Mouse (Mus musculus) kidney, embryonic 14.5 days (tissue): ENCODE measurements around the gene Pdcd2l. TPM values are rescaled to one million over a fixed set of nuclear protein-coding genes. Genes with fewer than 3 reads are reported as not detected.

ENCODE experiments used
- ATAC-seq: fragments of 200-750 bp; cut with Nextera tagmentation; 2 replicates; pipeline ENCODE4 v1.8.0; 2017; ENCODE audit warnings: moderate number of reproducible peaks, mild to moderate bottlenecking, moderate TSS enrichment, moderate library complexity; ENCODE audit not compliant: low FRiP score, low TSS enrichment
- H3K27ac ChIP-seq: fragments of 300-500 bp; sonication (generic); 2 replicates; pipeline ENCODE4 v1.5.1; 2014; ENCODE audit warnings: low read depth, mild to moderate bottlenecking, low read length, moderate library complexity, mixed read lengths
- H3K27me3 ChIP-seq: fragments of 300-500 bp; sonication (generic); 2 replicates; pipeline ENCODE4 v1.6.1; 2014; ENCODE audit warnings: mild to moderate bottlenecking, low read length; ENCODE audit not compliant: control insufficient read depth, insufficient read depth
- H3K36me3 ChIP-seq: fragments of 300-500 bp; sonication (generic); 2 replicates; pipeline ENCODE4 v1.6.1; 2014; ENCODE audit warnings: low read length, mixed read lengths; ENCODE audit not compliant: control insufficient read depth, insufficient read depth
- H3K4me1 ChIP-seq: fragments of 300-500 bp; sonication (generic); 2 replicates; pipeline ENCODE4 v1.6.1; 2014; ENCODE audit warnings: low read length, mixed read lengths; ENCODE audit not compliant: control insufficient read depth, insufficient read depth
- H3K4me2 ChIP-seq: fragments of 300-500 bp; sonication (generic); replicated peaks from 2 replicates; pipeline ENCODE4 v1.6.1; 2014; ENCODE audit warnings: low read depth, mild to moderate bottlenecking, low read length
- H3K4me3 ChIP-seq: fragments of 300-500 bp; sonication (generic); 2 replicates; pipeline ENCODE4 v1.5.1; 2014; ENCODE audit warnings: mild to moderate bottlenecking, low read length
- H3K9ac ChIP-seq: fragments of 300-500 bp; sonication (generic); 2 replicates; pipeline ENCODE4 v1.6.1; 2014; ENCODE audit warnings: low read depth, mild to moderate bottlenecking, low read length, moderate library complexity
- H3K9me3 ChIP-seq: fragments of 300-500 bp; sonication (generic); 2 replicates; pipeline ENCODE4 v1.6.1; 2016; ENCODE audit warnings: low read length; ENCODE audit not compliant: control insufficient read depth
- WGBS: fragments of 180-500 bp; shearing (Covaris S2); extraction: QIAGEN DNeasy Blood & Tissue Kit; methylation state at CpG from one replicate; pipeline ENCODE4 v1.1.7; 2014; 5-methylcytosine and 5-hydroxymethylcytosine counted together
- polyA plus RNA-seq: library from polyadenylated mRNA; unstranded; fragments of >200 nt; fragmentation: Nextera tagmentation; extraction: Ambion mirVana; gene quantifications from 2 replicates; pipeline ENCODE4 v1.2.1, GENCODE M21; 2014

Pdcd2l gene
- polyA plus RNA-seq, 1 experiment from 2014 or later, result 68.7 TPM

- under 1% methylated on average over 38 of the region's 39 CpGs for WGBS
- H3K27me3 ChIP-seq, result no peaks in the 10 kb centered on the region
- H3K4me3 ChIP-seq, result peak within 1 kb of the TSS; percentile 64
- peak within 1 kb of the TSS; percentile 76 for H3K27ac ChIP-seq
- H3K9me3 ChIP-seq, result no peaks in the 10 kb centered on the region
- peaks cover 32% of the 10 kb centered on the region for H3K36me3 ChIP-seq
- H3K4me1 ChIP-seq, result peaks cover 12% of the 10 kb centered on the region; the same call in 1 of the 2 replicates
- peak within 1 kb of the TSS; percentile 78 for H3K9ac ChIP-seq
- ATAC-seq, result peak; percentile 77
- H3K4me2 ChIP-seq, result peak within 1 kb of the TSS; percentile 58
Measured at GRCm38 (mm10) chr7:34230116-34230515, 33.7 kb upstream of the Pdcd2l start, which contains the start of gene Gpi1. Gene Gpi1, minus strand, starts transcription at chr7:34230336.

GRCm38 (mm10) chr7:34229691-34230111 lies 33.2 kb upstream of the Pdcd2l start:
- peak overlapping the region; percentile 58 for H3K4me2 ChIP-seq
- no peaks in the 10 kb centered on the region for H3K27me3 ChIP-seq
- peak overlapping the region; percentile 78 for H3K9ac ChIP-seq
- peak overlapping the region; percentile 76 for H3K27ac ChIP-seq
- peak overlapping the region; percentile 64 for H3K4me3 ChIP-seq
- no peaks in the 10 kb centered on the region for H3K9me3 ChIP-seq
- peaks cover 9% of the 10 kb centered on the region; the same call in 1 of the 2 replicates for H3K4me1 ChIP-seq
- under 1% methylated on average over 19 of the region's 19 CpGs for WGBS
- peak; percentile 40 for ATAC-seq
- peaks cover 36% of the 10 kb centered on the region for H3K36me3 ChIP-seq

- H3K4me2 ChIP-seq, result peak overlapping the region; percentile 58
- H3K9ac ChIP-seq, result peak overlapping the region; percentile 78
- no peaks in the 10 kb centered on the region for H3K27me3 ChIP-seq
- H3K4me1 ChIP-seq, result peaks cover 9% of the 10 kb centered on the region; the same call in 1 of the 2 replicates
- 15% methylated on average over 4 of the region's 5 CpGs for WGBS
- H3K4me3 ChIP-seq, result peak overlapping the region; percentile 64
- H3K9me3 ChIP-seq, result no peaks in the 10 kb centered on the region
- no peak overlapping the region for H3K27ac ChIP-seq
- H3K36me3 ChIP-seq, result peaks cover 41% of the 10 kb centered on the region
- ATAC-seq, result no peak
Measured at GRCm38 (mm10) chr7:34229153-34229552, 32.7 kb upstream of the Pdcd2l start.

- peaks cover 8% of the 10 kb centered on the region; the same call in 1 of the 2 replicates for H3K4me1 ChIP-seq
- no peak overlapping the region for H3K27ac ChIP-seq
- peak overlapping the region; percentile 58; the same call in 1 of the 2 replicates for H3K4me2 ChIP-seq
- no peaks in the 10 kb centered on the region for H3K9me3 ChIP-seq
- H3K36me3 ChIP-seq, result peaks cover 46% of the 10 kb centered on the region
- peak overlapping the region; percentile 64; the same call in 1 of the 2 replicates for H3K4me3 ChIP-seq
- no peak for ATAC-seq
- H3K27me3 ChIP-seq, result no peaks in the 10 kb centered on the region
- H3K9ac ChIP-seq, result no peak overlapping the region; the same call in 1 of the 2 replicates
- 43% methylated on average over 7 of the region's 9 CpGs for whole genome bisulfite sequencing
Measured at GRCm38 (mm10) chr7:34228641-34229040, 32.2 kb upstream of the Pdcd2l start.

GRCm38 (mm10) chr7:34226846-34227245 lies 30.4 kb upstream of the Pdcd2l start:
- no peaks in the 10 kb centered on the region for H3K9me3 ChIP-seq
- H3K27ac ChIP-seq, result no peak overlapping the region
- no peak overlapping the region for H3K4me2 ChIP-seq
- 90% methylated on average over 12 of the region's 12 CpGs for WGBS
- no peaks in the 10 kb centered on the region for H3K27me3 ChIP-seq
- no peak overlapping the region for H3K9ac ChIP-seq
- no peak overlapping the region for H3K4me3 ChIP-seq
- H3K36me3 ChIP-seq, result peaks cover 64% of the 10 kb centered on the region
- no peak for ATAC-seq
- H3K4me1 ChIP-seq, result peaks cover 6% of the 10 kb centered on the region; the same call in 1 of the 2 replicates

- peaks cover 72% of the 10 kb centered on the region for H3K36me3 ChIP-seq
- WGBS, result 82% methylated on average over 8 of the region's 8 CpGs
Measured at GRCm38 (mm10) chr7:34226086-34226485, 29.6 kb upstream of the Pdcd2l start.

GRCm38 (mm10) chr7:34224308-34224707 lies 27.8 kb upstream of the Pdcd2l start:
- H3K36me3 ChIP-seq, result peaks cover 90% of the 10 kb centered on the region
- no peak overlapping the region for H3K9ac ChIP-seq
- H3K9me3 ChIP-seq, result no peaks in the 10 kb centered on the region
- H3K4me2 ChIP-seq, result no peak overlapping the region
- H3K4me1 ChIP-seq, result peaks cover 6% of the 10 kb centered on the region; the same call in 1 of the 2 replicates
- WGBS, result 91% methylated on average over 6 of the region's 6 CpGs
- H3K4me3 ChIP-seq, result no peak overlapping the region
- H3K27ac ChIP-seq, result no peak overlapping the region
- H3K27me3 ChIP-seq, result no peaks in the 10 kb centered on the region
- ATAC-seq, result no peak

More at GRCm38 (mm10) chr7:34226086-34226485, 29.6 kb upstream of the Pdcd2l start:
- no peak overlapping the region for H3K4me3 ChIP-seq
- H3K4me2 ChIP-seq, result no peak overlapping the region
- H3K27me3 ChIP-seq, result no peaks in the 10 kb centered on the region
- H3K9ac ChIP-seq, result no peak overlapping the region
- H3K9me3 ChIP-seq, result no peaks in the 10 kb centered on the region
- ATAC-seq, result no peak
- no peak overlapping the region for H3K27ac ChIP-seq
- peaks cover 6% of the 10 kb centered on the region; the same call in 1 of the 2 replicates for H3K4me1 ChIP-seq

GRCm38 (mm10) chr7:34222340-34222739 lies 25.9 kb upstream of the Pdcd2l start:
- no peaks in the 10 kb centered on the region for H3K9me3 ChIP-seq
- peaks cover 99% of the 10 kb centered on the region for H3K36me3 ChIP-seq
- no peaks in the 10 kb centered on the region for H3K27me3 ChIP-seq
- H3K27ac ChIP-seq, result no peak overlapping the region
- no peaks in the 10 kb centered on the region for H3K4me1 ChIP-seq
- H3K9ac ChIP-seq, result no peak overlapping the region
- H3K4me3 ChIP-seq, result no peak overlapping the region
- WGBS, result 89% methylated on average over 10 of the region's 10 CpGs
- ATAC-seq, result no peak
- no peak overlapping the region for H3K4me2 ChIP-seq

GRCm38 (mm10) chr7:34221594-34222250 lies 25.3 kb upstream of the Pdcd2l start:
- H3K27me3 ChIP-seq, result no peaks in the 10 kb centered on the region
- WGBS, result 91% methylated on average over 9 of the region's 9 CpGs
- H3K4me2 ChIP-seq, result no peak overlapping the region
- no peaks in the 10 kb centered on the region for H3K9me3 ChIP-seq
- no peak overlapping the region for H3K9ac ChIP-seq
- no peak for ATAC-seq
- no peak overlapping the region for H3K27ac ChIP-seq
- peaks cover 100% of the 10 kb centered on the region for H3K36me3 ChIP-seq
- no peaks in the 10 kb centered on the region for H3K4me1 ChIP-seq
- no peak overlapping the region for H3K4me3 ChIP-seq
